Mouse (Mus musculus): ENCODE measurements around the gene Ing2.

DNA sequence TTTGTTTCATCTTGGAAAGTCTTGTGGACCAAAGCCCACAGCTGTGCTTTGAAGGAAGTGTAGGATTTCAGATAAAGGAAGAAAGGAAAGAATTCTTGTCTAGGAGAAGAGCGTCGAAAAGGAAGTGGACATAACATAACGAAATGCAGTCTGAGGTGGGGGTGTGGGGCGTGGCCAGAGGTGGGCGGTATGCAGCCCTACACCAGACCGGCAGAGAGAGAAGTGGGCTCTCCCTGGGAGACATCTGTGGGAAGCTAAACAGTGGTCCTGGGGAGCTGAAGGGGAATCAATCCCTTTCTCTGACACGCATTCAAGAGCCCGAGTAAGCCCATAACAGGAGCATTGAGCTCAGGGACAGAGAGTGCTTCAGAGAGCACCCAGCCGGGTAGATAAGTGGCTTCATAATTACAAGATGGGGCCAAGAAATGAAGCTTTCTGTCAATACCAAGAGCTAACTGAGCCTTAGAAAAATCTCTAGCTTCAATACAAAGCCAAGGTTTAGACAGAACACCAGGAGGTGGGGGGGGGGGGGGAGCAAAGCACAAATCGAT, 40.5 kb downstream of the Ing2 start:
- TF ChIP-seq FLI1 (IDR thresholded peaks at IDR 0.05; ENCODE audit: low read length) (no peak), GATA1 (IDR thresholded peaks at IDR 0.05; ENCODE audit: borderline replicate concordance, low read length) (no peak)

Data from megakaryocyte, embryonic 14.5 days (primary cell).